Mouse (Mus musculus) embryo, embryonic 10 days (tissue): Measurements from ENCODE around the gene Tmem107.

ENCODE experiments used
- DNase-seq: peaks from one replicate; pipeline ENCODE4 v3.0.0-alpha.2; 2015; ENCODE audit warnings: low spot score

Gene Tmem107

GRCm38 (mm10) chr11:69107676-69108075, 37.1 kb downstream of the Tmem107 start:
- no peak for DNase-seq

- no peak for DNase-seq
Observed at GRCm38 (mm10) chr11:69108223-69108622, 37.6 kb downstream of the Tmem107 start.

GRCm38 (mm10) chr11:69109032-69109900, 38.7 kb downstream of the Tmem107 start:
- no peak for DNase-seq

GRCm38 (mm10) chr11:69110319-69111046, 39.9 kb downstream of the Tmem107 start:
- DNase-seq, result peak; percentile 96

GRCm38 (mm10) chr11:69111051-69111810, 40.6 kb downstream of the Tmem107 start:
- DNase-seq, result peak; percentile 42

GRCm38 (mm10) chr11:69111865-69112264, 41.3 kb downstream of the Tmem107 start:
- no peak for DNase-seq

- DNase-seq, result no peak
Observed at GRCm38 (mm10) chr11:69114018-69114417, 43.4 kb downstream of the Tmem107 start.

- no peak for DNase-seq
Observed at GRCm38 (mm10) chr11:69114621-69115020, 44.0 kb downstream of the Tmem107 start.

GRCm38 (mm10) chr11:69116843-69117242, 46.2 kb downstream of the Tmem107 start:
- DNase-seq, result no peak

- DNase-seq, result peak; percentile 73
Observed at GRCm38 (mm10) chr11:69117737-69118695, 47.4 kb downstream of the Tmem107 start.

GRCm38 (mm10) chr11:69118765-69119164, 48.2 kb downstream of the Tmem107 start:
- DNase-seq, result peak; percentile 89

GRCm38 (mm10) chr11:69119446-69120155, 49.0 kb downstream of the Tmem107 start:
- DNase-seq, result no peak

- peak; percentile 68 for DNase-seq
Observed at GRCm38 (mm10) chr11:69120221-69121000, 49.8 kb downstream of the Tmem107 start, which contains the start of gene Hes7. Gene Hes7 (plus strand): TSS chr11:69120404.

- peak; percentile 44 for DNase-seq
Observed at GRCm38 (mm10) chr11:69121001-69121740, 50.6 kb downstream of the Tmem107 start.

GRCm38 (mm10) chr11:69121741-69122335, 51.2 kb downstream of the Tmem107 start:
- DNase-seq, result peak; percentile 28

- peak; percentile 94 for DNase-seq
Observed at GRCm38 (mm10) chr11:69122336-69122951, 51.8 kb downstream of the Tmem107 start, which contains the start of gene 9130213A22Rik. Gene 9130213A22Rik (minus strand): TSS chr11:69122589.
